Mouse (Mus musculus) kidney, adult 2 months (tissue): Measurements from ENCODE around the gene Macrod2. TPM values are rescaled to one million over a fixed set of nuclear protein-coding genes. Genes with fewer than 3 reads are reported as not detected.

Experiments
- DNase-seq: peaks from one replicate; pipeline ENCODE4 v3.0.0; 2021
- H3K27ac ChIP-seq: fragments of 200-500 bp; 2 replicates; pipeline ENCODE4 v1.5.1; 2012; ENCODE audit warnings: low read depth, low read length, control low read depth, inconsistent platforms; ENCODE audit not compliant: insufficient read depth
- H3K27me3 ChIP-seq: fragments of 200-500 bp; replicated peaks from 2 replicates; pipeline ENCODE4 v1.6.1; 2012; ENCODE audit warnings: mild to moderate bottlenecking, moderate library complexity, low read length, inconsistent platforms; ENCODE audit not compliant: control insufficient read depth, insufficient read depth
- H3K36me3 ChIP-seq: fragments of 200-500 bp; 2 replicates; pipeline ENCODE4 v1.6.1; 2012; ENCODE audit warnings: mild to moderate bottlenecking, moderate library complexity, low read length, inconsistent platforms; ENCODE audit not compliant: control insufficient read depth, insufficient read depth
- H3K4me1 ChIP-seq: fragments of 200-500 bp; 2 replicates; pipeline ENCODE4 v1.6.1; 2011; ENCODE audit warnings: low read length; ENCODE audit not compliant: control insufficient read depth, insufficient read depth
- H3K4me3 ChIP-seq: fragments of 200-500 bp; 2 replicates; pipeline ENCODE4 v1.5.1; 2011; ENCODE audit warnings: mild to moderate bottlenecking, low read depth, low read length, control low read depth; ENCODE audit not compliant: insufficient read depth
- CTCF ChIP-seq: fragments of 200-500 bp; conservative IDR thresholded peaks from 2 replicates; pipeline ENCODE4 v1.5.1; 2011; ENCODE audit warnings: low read depth, mild to moderate bottlenecking, control low read depth, low read length, moderate library complexity, mixed read lengths; ENCODE audit not compliant: insufficient read depth, insufficient read length
- POLR2A ChIP-seq: fragments of 200-500 bp; IDR thresholded peaks from one replicate; pipeline ENCODE4 v1.6.1; 2011; ENCODE audit warnings: low read depth, low read length, control low read depth
- WGBS: fragments of 180-500 bp; shearing (Covaris S2); methylation state at CpG from one replicate; pipeline ENCODE4 v1.1.7; 2018; 5-methylcytosine and 5-hydroxymethylcytosine counted together
- polyA plus RNA-seq: library from polyadenylated mRNA; depleted of rRNA; stranded (reverse); fragments of >200 nt; gene quantifications from 2 replicates; pipeline ENCODE4 v1.2.3, GENCODE M21; 2012

The Macrod2 gene
- polyA plus RNA-seq, 1 experiment, result 9.8 TPM

GRCm38 (mm10) chr2:141879711-141880110, 1484.6 kb downstream of the Macrod2 start:
- DNase-seq, result no peak
- 59% methylated on average over 9 of the region's 9 CpGs for WGBS
- Histone ChIP-seq H3K27me3 (no peaks in the 10 kb centered on the region), H3K4me1 (no peaks in the 10 kb centered on the region), H3K27ac (no peak overlapping the region), H3K4me3 (no peak overlapping the region), H3K36me3 (no peaks in the 10 kb centered on the region)
- no peak for TF ChIP-seq POLR2A
- TF ChIP-seq CTCF, result no peak

DNA sequence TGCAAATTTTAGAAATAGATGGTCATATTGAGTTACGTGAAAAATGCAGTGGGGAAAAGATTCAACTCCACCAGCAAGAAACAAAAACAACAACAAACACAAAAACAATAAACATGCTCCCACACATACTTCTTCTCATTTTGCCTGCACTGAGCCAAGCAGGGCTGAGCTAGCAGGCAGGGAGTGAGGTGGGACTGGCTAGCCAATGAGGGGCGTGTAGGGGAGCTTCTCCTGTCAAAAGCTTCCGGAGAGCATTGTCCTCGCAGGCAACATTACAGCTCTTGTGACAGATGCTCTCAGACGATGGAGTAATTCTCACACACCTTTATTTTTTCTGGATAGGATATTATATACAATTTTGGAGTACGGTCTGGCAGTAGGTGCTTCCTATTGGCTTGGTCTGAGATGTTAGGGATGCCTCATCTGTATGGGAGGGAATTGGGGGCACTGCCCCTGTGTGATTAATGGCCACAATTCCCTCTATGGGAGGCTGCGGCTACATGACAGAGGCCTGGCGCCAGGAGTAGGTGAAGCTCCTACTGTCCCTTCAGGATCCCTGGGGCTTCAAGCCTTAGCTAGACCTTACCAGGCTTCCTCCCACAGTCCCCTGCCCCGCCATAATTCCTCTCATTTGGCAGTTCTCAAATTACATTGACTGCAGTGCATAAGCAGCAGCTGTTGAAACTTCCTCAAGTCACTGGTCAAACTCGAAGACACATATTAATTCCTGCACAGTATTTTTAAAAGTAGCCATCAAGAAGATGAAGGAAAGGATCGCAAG, 1491.8 kb downstream of the Macrod2 start:
- Histone ChIP-seq H3K4me1 (no peaks in the 10 kb centered on the region), H3K27me3 (no peaks in the 10 kb centered on the region), H3K36me3 (no peaks in the 10 kb centered on the region), H3K27ac (no peak overlapping the region), H3K4me3 (no peak overlapping the region)
- TF ChIP-seq POLR2A, result no peak
- TF ChIP-seq CTCF, result no peak
- WGBS, result 32% methylated on average over 11 of the region's 11 CpGs
- DNase-seq, result no peak

- Histone ChIP-seq H3K27ac (no peak overlapping the region), H3K4me1 (no peaks in the 10 kb centered on the region), H3K27me3 (no peaks in the 10 kb centered on the region; the same call in 1 of the 2 replicates), H3K4me3 (no peak overlapping the region), H3K36me3 (no peaks in the 10 kb centered on the region)
- TF ChIP-seq CTCF, result no peak
- TF ChIP-seq POLR2A, result no peak
- WGBS, result 71% methylated on average over 2 of the region's 2 CpGs
- no peak for DNase-seq
These were observed 1494.4 kb downstream of the Macrod2 start for GRCm38 (mm10) chr2:141889497-141889896.

DNA sequence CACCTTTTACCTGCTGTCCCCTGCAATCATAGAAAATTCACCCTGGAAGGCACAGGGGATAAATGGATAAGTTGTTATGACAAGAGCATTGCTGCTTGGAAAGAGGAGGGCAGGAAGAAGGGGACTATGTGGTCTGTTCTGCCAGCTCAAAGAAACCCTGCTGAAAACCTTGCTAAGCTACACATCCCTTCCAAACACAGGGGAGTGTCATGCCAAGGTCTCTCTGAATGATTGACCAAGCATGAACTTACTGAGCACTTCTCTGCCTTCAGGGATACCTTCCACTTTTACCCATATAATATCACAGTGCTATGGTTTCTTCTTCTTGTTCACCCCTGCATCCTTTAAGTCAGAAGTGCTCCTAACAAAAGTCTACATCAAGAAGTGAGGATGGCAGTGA, 1502.8 kb downstream of the Macrod2 start:
- H3K36me3 ChIP-seq, result no peaks in the 10 kb centered on the region
- no peak overlapping the region for H3K4me3 ChIP-seq
- no peaks in the 10 kb centered on the region; the same call in 1 of the 2 replicates for H3K27me3 ChIP-seq
- DNase-seq, result peak; percentile 1
- H3K4me1 ChIP-seq, result no peaks in the 10 kb centered on the region; the same call in 1 of the 2 replicates
- TF ChIP-seq POLR2A, result no peak
- TF ChIP-seq CTCF, result no peak
- H3K27ac ChIP-seq, result no peak overlapping the region

GRCm38 (mm10) chr2:141911831-141912447, 1516.8 kb downstream of the Macrod2 start:
- 37% methylated on average over 6 of the region's 6 CpGs for WGBS
- H3K36me3 ChIP-seq, result no peaks in the 10 kb centered on the region
- TF ChIP-seq CTCF (no peak), POLR2A (no peak)
- H3K4me1 ChIP-seq, result no peaks in the 10 kb centered on the region
- DNase-seq, result no peak
- H3K4me3 ChIP-seq, result no peak overlapping the region
- H3K27ac ChIP-seq, result no peak overlapping the region
- no peaks in the 10 kb centered on the region for H3K27me3 ChIP-seq

DNA sequence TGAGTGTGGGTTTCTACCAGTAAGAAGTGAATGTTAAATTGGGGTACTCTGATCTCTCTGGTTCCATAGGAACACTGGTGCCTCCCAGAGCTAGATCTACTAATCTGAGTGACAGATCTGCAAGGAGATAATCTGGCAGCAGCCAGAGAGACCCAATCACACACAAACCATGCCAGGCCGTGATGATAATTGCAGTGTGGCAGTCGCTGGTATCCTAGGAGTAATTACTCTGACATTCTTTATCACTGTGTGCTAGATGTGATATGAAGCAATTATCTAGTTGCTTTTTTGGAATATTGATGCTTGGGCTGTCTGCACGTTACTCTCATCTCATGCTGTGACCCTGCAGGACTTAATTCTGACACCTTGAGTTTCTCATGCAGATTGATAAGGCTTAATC, 1518.4 kb downstream of the Macrod2 start:
- Histone ChIP-seq H3K27ac (no peak overlapping the region), H3K36me3 (no peaks in the 10 kb centered on the region), H3K4me3 (no peak overlapping the region), H3K4me1 (no peaks in the 10 kb centered on the region), H3K27me3 (no peaks in the 10 kb centered on the region)
- no peak for TF ChIP-seq POLR2A
- TF ChIP-seq CTCF, result no peak
- 78% methylated on average over 3 of the region's 3 CpGs for WGBS
- no peak for DNase-seq

- H3K36me3 ChIP-seq, result no peaks in the 10 kb centered on the region
- TF ChIP-seq POLR2A (no peak), CTCF (no peak)
- 83% methylated on average over 6 of the region's 6 CpGs for WGBS
- no peaks in the 10 kb centered on the region for H3K27me3 ChIP-seq
- no peak overlapping the region for H3K4me3 ChIP-seq
- no peak for DNase-seq
- H3K4me1 ChIP-seq, result no peaks in the 10 kb centered on the region
- H3K27ac ChIP-seq, result no peak overlapping the region
These were observed 1518.8 kb downstream of the Macrod2 start for GRCm38 (mm10) chr2:141913894-141914293.
